Mouse (Mus musculus): ENCODE results near the gene Fam129b. TPM values are rescaled to one million over a fixed set of nuclear protein-coding genes. Genes with fewer than 3 reads are reported as not detected.

The Fam129b gene
- total and polyA plus RNA-seq, 2 experiments = 6.5 to 10.5 TPM

DNA sequence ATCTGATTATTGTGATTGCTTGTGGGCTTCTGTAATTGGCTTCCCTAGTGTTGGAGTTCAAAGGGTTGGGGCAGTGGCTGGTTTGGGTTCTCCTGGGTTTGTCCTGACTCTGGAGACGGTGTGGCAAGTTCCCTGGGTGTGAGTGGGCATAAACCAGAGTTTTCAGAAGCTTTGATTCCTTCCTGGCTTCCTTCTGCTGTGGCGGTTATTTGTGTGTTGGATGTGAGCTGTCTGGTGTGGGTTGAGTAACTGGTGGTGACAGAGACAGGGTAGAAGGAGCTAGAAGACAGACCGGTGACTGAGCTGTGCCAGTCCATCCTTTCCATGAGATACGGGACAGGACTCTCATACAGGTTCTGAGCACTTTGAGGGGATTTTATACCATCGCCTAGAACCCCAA is 3.7 kb downstream of the Fam129b start:
- Histone ChIP-seq H3K9ac (ENCODE audit: low read depth, low read length) (no peak overlapping the region), H3K4me3 (ENCODE audit: insufficient read depth, low read depth, low read length) (no peak overlapping the region), H3K4me1 (ENCODE audit: control insufficient read depth, insufficient read depth, low read length) (peaks cover 5% of the 10 kb centered on the region; the same call in 1 of the 2 replicates), H3K79me2 (ENCODE audit: control insufficient read depth, insufficient read depth, low read length) (no peaks in the 10 kb centered on the region), H3K27ac (replicated peaks; ENCODE audit: insufficient read depth, low read depth, low read length) (no peak overlapping the region), H3K36me3 (ENCODE audit: control insufficient read depth, insufficient read depth, low read length) (no peaks in the 10 kb centered on the region), H3K27me3 (ENCODE audit: control insufficient read depth, insufficient read depth, low read length) (peaks cover 2% of the 10 kb centered on the region; the same call in 1 of the 2 replicates)
- no peak for DNase-seq (ENCODE audit: extremely low read depth, low read depth, low spot score)
- 89% methylated on average over 5 of the region's 5 CpGs for WGBS
- TF ChIP-seq POLR2A (IDR thresholded peaks at IDR 0.05; ENCODE audit: extremely low read depth, insufficient read depth, low read length) (no peak), CTCF (IDR thresholded peaks at IDR 0.05; ENCODE audit: low read depth, low read length) (no peak)

- no peak for TF ChIP-seq CTCF (IDR thresholded peaks at IDR 0.05; ENCODE audit: low read depth, low read length)
- Histone ChIP-seq H3K36me3 (ENCODE audit: control insufficient read depth, insufficient read depth, low read length) (no peaks in the 10 kb centered on the region), H3K4me3 (ENCODE audit: insufficient read depth, low read depth, low read length) (no peak overlapping the region), H3K9ac (ENCODE audit: low read depth, low read length) (no peak overlapping the region), H3K79me2 (ENCODE audit: control insufficient read depth, insufficient read depth, low read length) (no peaks in the 10 kb centered on the region; the same call in 1 of the 2 replicates), H3K4me1 (ENCODE audit: control insufficient read depth, insufficient read depth, low read length) (peaks cover 2% of the 10 kb centered on the region; the same call in 1 of the 2 replicates), H3K27ac (replicated peaks; ENCODE audit: insufficient read depth, low read depth, low read length) (peak overlapping the region; percentile 49), H3K27me3 (ENCODE audit: control insufficient read depth, insufficient read depth, low read length) (peaks cover 2% of the 10 kb centered on the region; the same call in 1 of the 2 replicates)
- DNase-seq (ENCODE audit: extremely low read depth, low read depth, low spot score) = no peak
- 78% methylated on average over 6 of the region's 6 CpGs for WGBS
These were observed 5.1 kb downstream of the Fam129b start for GRCm38 (mm10) chr2:32881054-32881453.

- Histone ChIP-seq H3K27me3 (ENCODE audit: control insufficient read depth, insufficient read depth, low read length) (peaks cover under 1% of the 10 kb centered on the region; the same call in 1 of the 2 replicates), H3K4me3 (ENCODE audit: insufficient read depth, low read depth, low read length) (no peak overlapping the region), H3K36me3 (ENCODE audit: control insufficient read depth, insufficient read depth, low read length) (no peaks in the 10 kb centered on the region), H3K79me2 (ENCODE audit: control insufficient read depth, insufficient read depth, low read length) (no peaks in the 10 kb centered on the region; the same call in 1 of the 2 replicates), H3K4me1 (ENCODE audit: control insufficient read depth, insufficient read depth, low read length) (peaks cover 2% of the 10 kb centered on the region; the same call in 1 of the 2 replicates), H3K9ac (ENCODE audit: low read depth, low read length) (no peak overlapping the region), H3K27ac (replicated peaks; ENCODE audit: insufficient read depth, low read depth, low read length) (peak overlapping the region; percentile 49)
- peak; percentile 31 for DNase-seq (ENCODE audit: extremely low read depth, low read depth, low spot score)
- TF ChIP-seq POLR2A (IDR thresholded peaks at IDR 0.05; ENCODE audit: extremely low read depth, insufficient read depth, low read length) (no peak), CTCF (IDR thresholded peaks at IDR 0.05; ENCODE audit: low read depth, low read length) (no peak)
- WGBS = 43% methylated on average over 3 of the region's 3 CpGs
These were observed 5.8 kb downstream of the Fam129b start for GRCm38 (mm10) chr2:32881723-32882122.

DNA sequence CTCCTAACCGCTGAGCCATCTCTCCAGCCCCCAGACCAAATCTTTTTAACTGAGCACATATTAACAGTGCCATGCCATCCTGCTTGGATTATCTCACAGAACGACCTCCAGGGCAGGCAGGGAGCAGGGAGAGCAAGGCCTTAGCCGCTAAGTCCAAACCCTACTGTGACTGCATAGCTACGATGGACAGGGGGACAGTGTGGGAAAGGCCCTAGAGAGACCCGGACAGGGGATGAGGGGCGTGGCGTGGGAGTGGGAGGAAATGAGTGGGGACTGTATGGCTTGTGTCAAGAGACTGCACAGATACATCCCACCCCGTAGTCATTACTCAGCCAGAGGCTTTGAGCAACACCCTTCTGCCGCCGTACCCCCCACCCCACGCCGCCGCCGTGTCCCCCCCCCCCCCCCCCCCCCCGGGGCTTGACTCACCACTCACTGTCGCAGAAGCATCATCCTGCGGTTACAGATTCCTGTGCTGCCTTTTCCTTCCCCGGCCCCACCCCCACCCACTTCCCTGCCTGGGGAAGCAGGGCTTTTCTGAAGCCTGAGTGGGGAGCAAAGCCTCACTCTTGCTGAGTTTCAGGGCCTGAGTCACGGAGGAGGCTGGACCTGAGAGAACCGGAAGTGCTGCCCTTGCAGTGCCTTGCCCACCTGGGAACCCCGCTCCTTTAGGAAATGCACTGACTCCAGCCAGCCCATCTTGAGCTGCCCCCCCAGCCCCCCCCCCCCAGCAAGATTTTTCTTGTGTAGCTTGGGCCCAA is 6.5 kb downstream of the Fam129b start:
- no peak for DNase-seq (ENCODE audit: extremely low read depth, low read depth, low spot score)
- 62% methylated on average over 19 of the region's 21 CpGs for WGBS
- no peaks in the 10 kb centered on the region for H3K27me3 ChIP-seq (ENCODE audit: control insufficient read depth, insufficient read depth, low read length)
- H3K9ac ChIP-seq (ENCODE audit: low read depth, low read length) = peak overlapping the region; percentile 12; the same call in 1 of the 2 replicates
- H3K4me3 ChIP-seq (ENCODE audit: insufficient read depth, low read depth, low read length) = no peak overlapping the region
- H3K27ac ChIP-seq (replicated peaks; ENCODE audit: insufficient read depth, low read depth, low read length) = peak overlapping the region; percentile 22
- H3K36me3 ChIP-seq (ENCODE audit: control insufficient read depth, insufficient read depth, low read length) = no peaks in the 10 kb centered on the region
- H3K4me1 ChIP-seq (ENCODE audit: control insufficient read depth, insufficient read depth, low read length) = peaks cover 2% of the 10 kb centered on the region; the same call in 1 of the 2 replicates
- H3K79me2 ChIP-seq (ENCODE audit: control insufficient read depth, insufficient read depth, low read length) = no peaks in the 10 kb centered on the region; the same call in 1 of the 2 replicates
- no peak for TF ChIP-seq POLR2A (IDR thresholded peaks at IDR 0.05; ENCODE audit: extremely low read depth, insufficient read depth, low read length)
- no peak for TF ChIP-seq CTCF (IDR thresholded peaks at IDR 0.05; ENCODE audit: low read depth, low read length)

DNA sequence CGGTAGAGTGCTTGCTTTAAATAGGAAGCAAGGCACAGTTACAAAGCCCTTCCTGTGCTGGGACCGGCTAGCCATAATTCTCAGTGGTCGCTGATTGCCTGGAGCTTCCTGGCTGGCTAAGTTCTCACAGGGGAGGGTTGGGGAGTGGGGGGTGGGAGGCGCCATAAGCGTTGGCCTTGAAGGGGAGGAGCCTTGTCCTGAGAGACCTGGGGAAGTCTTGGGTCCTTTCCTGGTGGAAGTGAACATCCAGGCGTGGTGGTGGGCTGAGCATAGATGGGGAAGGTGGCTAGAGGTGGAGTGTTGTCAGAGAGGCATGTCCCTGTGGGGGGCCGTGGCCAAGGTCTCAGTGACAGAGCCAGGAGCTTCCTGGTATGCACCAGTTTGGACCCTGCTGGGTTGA is 8.8 kb downstream of the Fam129b start:
- H3K9ac ChIP-seq (ENCODE audit: low read depth, low read length) = no peak overlapping the region
- no peaks in the 10 kb centered on the region for H3K36me3 ChIP-seq (ENCODE audit: control insufficient read depth, insufficient read depth, low read length)
- TF ChIP-seq POLR2A (IDR thresholded peaks at IDR 0.05; ENCODE audit: extremely low read depth, insufficient read depth, low read length) = no peak
- TF ChIP-seq CTCF (IDR thresholded peaks at IDR 0.05; ENCODE audit: low read depth, low read length) = no peak
- 63% methylated on average over 7 of the region's 7 CpGs for WGBS
- H3K79me2 ChIP-seq (ENCODE audit: control insufficient read depth, insufficient read depth, low read length) = no peaks in the 10 kb centered on the region; the same call in 1 of the 2 replicates
- peaks cover 2% of the 10 kb centered on the region; the same call in 1 of the 2 replicates for H3K4me1 ChIP-seq (ENCODE audit: control insufficient read depth, insufficient read depth, low read length)
- no peaks in the 10 kb centered on the region for H3K27me3 ChIP-seq (ENCODE audit: control insufficient read depth, insufficient read depth, low read length)
- no peak for DNase-seq (ENCODE audit: extremely low read depth, low read depth, low spot score)
- no peak overlapping the region for H3K4me3 ChIP-seq (ENCODE audit: insufficient read depth, low read depth, low read length)
- H3K27ac ChIP-seq (replicated peaks; ENCODE audit: insufficient read depth, low read depth, low read length) = no peak overlapping the region

DNA sequence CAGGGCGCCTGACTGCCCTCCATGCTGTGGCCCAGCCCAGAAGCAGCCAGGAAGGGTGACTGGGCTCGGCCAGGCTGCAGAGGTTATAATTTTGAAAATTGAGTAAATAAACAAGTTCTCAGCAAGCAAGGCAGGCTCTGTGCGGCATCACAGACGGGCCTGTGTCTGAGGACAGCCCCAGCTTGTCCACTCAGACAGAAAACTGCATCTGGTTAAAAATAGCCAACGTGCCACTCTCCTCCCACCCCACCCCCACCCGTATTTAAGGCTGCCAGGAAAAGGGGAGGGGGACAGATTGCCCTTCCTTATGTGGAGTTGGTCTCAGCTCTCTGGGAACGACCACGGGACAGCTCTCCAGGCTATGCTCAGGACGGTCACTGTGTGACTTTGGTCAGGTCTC is 12.1 kb downstream of the Fam129b start:
- H3K36me3 ChIP-seq (ENCODE audit: control insufficient read depth, insufficient read depth, low read length) = no peaks in the 10 kb centered on the region
- no peak overlapping the region for H3K27ac ChIP-seq (replicated peaks; ENCODE audit: insufficient read depth, low read depth, low read length)
- H3K9ac ChIP-seq (ENCODE audit: low read depth, low read length) = no peak overlapping the region
- no peaks in the 10 kb centered on the region; the same call in 1 of the 2 replicates for H3K79me2 ChIP-seq (ENCODE audit: control insufficient read depth, insufficient read depth, low read length)
- H3K27me3 ChIP-seq (ENCODE audit: control insufficient read depth, insufficient read depth, low read length) = no peaks in the 10 kb centered on the region
- no peak for DNase-seq (ENCODE audit: extremely low read depth, low read depth, low spot score)
- H3K4me1 ChIP-seq (ENCODE audit: control insufficient read depth, insufficient read depth, low read length) = peaks cover 2% of the 10 kb centered on the region; the same call in 1 of the 2 replicates
- TF ChIP-seq CTCF (IDR thresholded peaks at IDR 0.05; ENCODE audit: low read depth, low read length) = no peak
- no peak for TF ChIP-seq POLR2A (IDR thresholded peaks at IDR 0.05; ENCODE audit: extremely low read depth, insufficient read depth, low read length)
- 71% methylated on average over 9 of the region's 9 CpGs for WGBS
- no peak overlapping the region for H3K4me3 ChIP-seq (ENCODE audit: insufficient read depth, low read depth, low read length)
